Mouse (Mus musculus): ENCODE data around the gene S100a14. TPM values are rescaled to one million over a fixed set of nuclear protein-coding genes. Genes with fewer than 3 reads are reported as not detected.
A peak's percentile ranks its signal among the peaks of the same experiment; 100 is the strongest.

The S100a14 gene
- polyA plus RNA-seq, 1 experiment from 2014 or later: not detected

DNA sequence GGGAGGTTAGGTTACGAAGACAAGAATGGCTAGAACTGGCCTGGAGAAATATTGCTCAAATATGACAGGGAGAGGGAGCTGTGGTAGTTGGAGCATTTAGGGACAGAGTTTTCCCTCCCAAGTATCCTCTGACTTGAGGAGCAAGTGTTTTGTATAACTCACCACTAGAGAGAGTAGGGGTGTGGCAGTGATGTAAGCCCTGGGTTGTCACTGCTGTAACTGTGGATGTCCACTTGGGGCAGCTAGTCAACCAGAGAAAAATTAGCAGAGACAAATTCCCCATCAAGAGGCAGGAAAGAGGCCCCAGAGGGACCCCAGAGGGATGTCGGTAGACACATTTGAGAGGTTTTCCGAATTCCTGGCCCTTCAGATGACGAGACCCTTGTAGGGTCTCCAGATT is 1.2 kb upstream of the S100a14 start:
- H3K4me3 ChIP-seq (replicated peaks): no peak overlapping the region
- 0 out of 2 replicates have a peak, but pooled peaks cover 5% of the 10 kb centered on the region for H3K27me3 ChIP-seq
- no peak overlapping the region for H3K27ac ChIP-seq (replicated peaks)
- H3K9ac ChIP-seq: no peak overlapping the region
- no peak for ATAC-seq (ENCODE audit: insufficient read depth)
- no peaks in the 10 kb centered on the region for H3K9me3 ChIP-seq (replicated peaks)
- no peaks in the 10 kb centered on the region for H3K36me3 ChIP-seq (replicated peaks)
- H3K4me2 ChIP-seq: no peak overlapping the region
- no peaks in the 10 kb centered on the region for H3K4me1 ChIP-seq (replicated peaks)
- 46% methylated on average over 4 of the region's 4 CpGs for WGBS (ENCODE audit: insufficient replicate concordance)

DNA sequence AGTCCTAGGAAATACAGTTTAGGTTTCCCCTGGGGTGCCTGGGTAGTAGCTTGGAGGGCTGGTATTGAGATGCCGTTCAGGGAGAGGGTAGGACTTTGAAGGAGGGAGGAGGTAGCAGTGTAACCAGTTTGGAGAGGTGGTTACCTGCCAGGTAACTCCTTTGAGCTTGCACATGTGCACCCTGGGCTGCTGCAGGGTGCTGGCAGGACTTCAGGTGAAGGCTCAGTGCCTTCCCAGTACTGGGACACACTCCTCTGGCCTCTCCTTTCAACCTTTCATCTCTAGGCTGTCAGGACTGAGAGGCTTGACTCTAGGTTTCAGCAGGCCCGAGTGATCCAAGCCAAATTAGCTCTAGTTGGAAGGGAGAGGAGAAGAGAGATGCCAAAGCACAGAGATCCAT is 580 bp upstream of the S100a14 start:
- Histone ChIP-seq H3K27me3 (0 out of 2 replicates have a peak, but pooled peaks cover 5% of the 10 kb centered on the region), H3K9ac (no peak overlapping the region), H3K4me3 (replicated peaks) (no peak overlapping the region), H3K9me3 (replicated peaks) (no peaks in the 10 kb centered on the region), H3K4me2 (no peak overlapping the region), H3K27ac (replicated peaks) (no peak overlapping the region), H3K4me1 (replicated peaks) (no peaks in the 10 kb centered on the region), H3K36me3 (replicated peaks) (no peaks in the 10 kb centered on the region)
- no peak for ATAC-seq (ENCODE audit: insufficient read depth)
- WGBS (ENCODE audit: insufficient replicate concordance): 64% methylated on average over 2 of the region's 2 CpGs

DNA sequence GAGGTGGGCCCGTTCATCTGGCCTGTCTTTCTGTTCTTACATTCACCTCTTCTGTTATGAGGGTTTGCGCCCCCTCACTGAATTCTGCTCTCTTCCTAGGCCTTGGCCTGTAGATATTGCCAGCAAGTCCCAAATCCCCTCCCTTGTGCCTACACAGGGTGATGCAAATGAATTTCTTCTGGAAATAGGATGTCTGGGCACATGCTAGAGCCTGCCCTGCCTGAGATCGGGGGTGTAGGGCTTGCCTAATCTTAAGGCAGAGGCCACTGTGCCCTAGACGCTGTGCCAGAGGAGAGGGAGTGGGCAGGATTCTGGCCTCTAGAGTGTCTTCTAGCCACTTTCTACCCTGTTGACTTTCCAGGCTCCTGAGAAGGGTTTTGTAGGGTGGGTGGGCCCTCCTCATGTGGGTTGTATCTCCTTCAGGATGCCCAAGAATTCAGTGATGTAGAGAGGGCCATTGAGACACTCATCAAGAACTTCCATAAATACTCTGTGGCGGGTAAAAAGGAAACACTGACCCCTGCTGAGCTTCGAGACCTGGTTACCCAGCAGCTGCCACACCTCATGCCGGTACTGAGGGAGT is 726 bp downstream of the S100a14 start:
- WGBS (ENCODE audit: insufficient replicate concordance): 74% methylated on average over 7 of the region's 7 CpGs
- Histone ChIP-seq H3K4me1 (replicated peaks) (no peaks in the 10 kb centered on the region), H3K4me3 (replicated peaks) (no peak overlapping the region), H3K36me3 (replicated peaks) (no peaks in the 10 kb centered on the region), H3K4me2 (no peak overlapping the region), H3K9ac (no peak overlapping the region), H3K27me3 (0 out of 2 replicates have a peak, but pooled peaks cover 5% of the 10 kb centered on the region), H3K9me3 (replicated peaks) (no peaks in the 10 kb centered on the region), H3K27ac (replicated peaks) (no peak overlapping the region)
- no peak for ATAC-seq (ENCODE audit: insufficient read depth)

DNA sequence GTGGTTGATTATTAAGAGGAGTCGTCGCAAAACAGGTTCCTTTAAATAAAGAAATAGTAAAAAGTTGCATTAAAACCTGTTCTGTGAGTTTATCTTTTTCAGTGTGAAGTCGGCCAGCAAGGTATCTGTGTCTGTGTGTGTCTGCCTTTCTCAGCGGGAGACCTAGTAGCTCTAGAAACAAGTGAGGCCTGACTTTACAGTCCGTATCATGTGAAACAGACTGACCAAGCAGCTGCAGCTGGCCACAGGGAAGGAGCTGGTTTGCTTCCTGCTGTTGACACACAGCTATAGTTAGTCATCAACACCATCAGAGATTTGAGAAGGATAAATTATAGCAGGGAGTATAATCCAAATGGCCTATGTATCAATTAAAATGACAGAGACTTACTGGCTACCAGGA is 5.1 kb downstream of the S100a14 start:
- WGBS (ENCODE audit: insufficient replicate concordance): 62% methylated on average over 5 of the region's 5 CpGs
- H3K4me2 ChIP-seq: no peak overlapping the region
- H3K4me3 ChIP-seq (replicated peaks): no peak overlapping the region
- H3K36me3 ChIP-seq (replicated peaks): no peaks in the 10 kb centered on the region
- no peak overlapping the region for H3K9ac ChIP-seq
- H3K4me1 ChIP-seq (replicated peaks): no peaks in the 10 kb centered on the region
- ATAC-seq (ENCODE audit: insufficient read depth): no peak
- H3K27me3 ChIP-seq: 0 out of 2 replicates have a peak, but pooled peaks cover 5% of the 10 kb centered on the region
- H3K27ac ChIP-seq (replicated peaks): no peak overlapping the region
- H3K9me3 ChIP-seq (replicated peaks): no peaks in the 10 kb centered on the region

DNA sequence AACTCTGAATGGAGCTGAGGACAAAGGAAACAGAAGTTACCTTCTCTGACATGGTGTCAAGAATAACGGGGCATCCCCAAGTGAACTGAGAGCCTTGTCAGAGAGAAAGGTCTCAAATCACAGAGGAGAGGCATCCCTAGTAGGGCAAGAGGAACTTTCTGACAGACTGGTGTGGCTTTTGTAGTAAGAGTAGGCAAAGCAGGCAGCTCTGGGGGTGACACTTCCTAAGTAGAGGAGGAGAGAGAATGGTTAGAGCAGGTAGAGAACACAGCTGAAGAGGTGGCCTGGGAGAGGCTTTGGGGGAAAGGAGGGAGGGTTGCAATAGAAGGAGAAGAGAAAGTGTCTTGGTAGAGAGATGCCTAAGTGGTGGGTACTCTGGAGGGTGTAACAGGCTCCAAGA is 8.8 kb downstream of the S100a14 start:
- no peak overlapping the region for H3K4me2 ChIP-seq
- no peak for ATAC-seq (ENCODE audit: insufficient read depth)
- H3K27me3 ChIP-seq: no peaks in the 10 kb centered on the region
- 61% methylated on average over 1 of the region's 1 CpGs for WGBS (ENCODE audit: insufficient replicate concordance)
- no peaks in the 10 kb centered on the region for H3K9me3 ChIP-seq (replicated peaks)
- H3K9ac ChIP-seq: no peak overlapping the region
- no peak overlapping the region for H3K4me3 ChIP-seq (replicated peaks)
- H3K27ac ChIP-seq (replicated peaks): no peak overlapping the region
- no peaks in the 10 kb centered on the region for H3K4me1 ChIP-seq (replicated peaks)
- no peaks in the 10 kb centered on the region for H3K36me3 ChIP-seq (replicated peaks)

DNA sequence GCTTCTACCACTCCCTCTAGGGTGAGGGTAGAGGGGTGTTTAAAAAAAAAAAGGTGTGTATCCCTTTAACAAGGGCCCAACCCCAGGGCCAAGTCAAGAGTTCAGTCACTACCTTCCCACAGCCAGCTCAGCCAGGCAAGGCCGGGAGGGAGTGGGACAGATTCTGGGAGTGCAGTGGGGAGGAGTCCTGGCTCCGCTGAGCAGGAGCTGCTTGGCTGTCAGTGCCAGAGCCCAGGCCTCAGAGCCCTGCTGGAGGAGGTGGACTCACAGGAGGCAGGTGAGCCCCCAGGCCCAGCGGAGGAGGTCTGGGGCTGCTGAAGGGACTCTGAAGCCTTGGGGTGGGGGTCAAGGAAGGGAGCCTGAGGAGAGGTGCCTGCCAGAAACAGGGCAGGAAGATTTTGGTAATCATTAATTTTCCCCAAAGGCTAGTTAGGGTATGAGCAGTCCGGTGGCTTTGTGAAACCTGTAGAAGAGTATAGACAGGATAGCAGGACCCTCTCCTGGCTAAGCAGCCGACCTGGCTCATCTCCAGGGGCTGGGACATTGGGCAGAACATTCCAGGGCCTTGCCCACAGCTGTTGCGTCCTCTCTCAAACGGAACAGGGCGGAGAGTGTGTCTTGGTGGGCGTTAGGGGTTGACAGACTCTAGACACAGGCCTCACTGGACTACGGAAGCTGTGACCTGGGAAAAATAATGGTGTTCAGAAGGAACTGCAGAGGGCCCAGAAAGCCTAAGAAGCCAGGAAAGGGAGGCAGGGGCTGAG is 10.7 kb downstream of the S100a14 start, which contains the start of gene S100a16:
Gene S100a16 (plus strand): TSS at position 114 of the 764 bp plus-strand sequence.
- peak within 1 kb of the TSS; percentile 48 for H3K4me2 ChIP-seq
- no peaks in the 10 kb centered on the region for H3K27me3 ChIP-seq
- H3K9ac ChIP-seq: peak within 1 kb of the TSS; percentile 25; the same call in 1 of the 2 replicates
- H3K4me1 ChIP-seq (replicated peaks): no peaks in the 10 kb centered on the region
- peak; percentile 71 for ATAC-seq (ENCODE audit: insufficient read depth)
- H3K4me3 ChIP-seq (replicated peaks): peak within 1 kb of the TSS; percentile 30
- no peaks in the 10 kb centered on the region for H3K36me3 ChIP-seq (replicated peaks)
- WGBS (ENCODE audit: insufficient replicate concordance): 45% methylated on average over 10 of the region's 10 CpGs
- no peaks in the 10 kb centered on the region for H3K9me3 ChIP-seq (replicated peaks)
- H3K27ac ChIP-seq (replicated peaks): peak within 1 kb of the TSS; percentile 49; the same call in 1 of the 2 replicates

DNA sequence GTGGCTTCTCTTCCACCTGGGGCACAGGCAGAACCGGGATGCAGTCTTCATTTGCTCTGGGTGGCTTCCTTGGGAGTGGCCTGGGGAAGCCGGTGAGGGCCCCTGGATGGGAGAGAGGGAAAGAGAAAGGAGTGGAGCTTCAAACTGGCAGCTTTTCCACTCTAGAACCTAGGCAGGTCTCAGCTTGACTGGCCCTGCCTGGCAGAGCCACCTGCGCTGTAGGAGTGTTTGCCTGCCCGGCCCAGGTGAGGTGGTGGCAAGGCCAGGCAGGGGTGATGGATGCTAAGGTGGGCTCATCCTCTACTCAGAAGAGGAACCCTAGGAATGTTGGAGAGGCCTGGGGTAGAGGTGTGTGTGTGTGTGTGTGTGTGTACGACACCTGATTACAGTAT is 11.2 kb downstream of the S100a14 start:
- Histone ChIP-seq H3K4me3 (replicated peaks) (peak overlapping the region; percentile 30), H3K27me3 (no peaks in the 10 kb centered on the region), H3K9ac (peak overlapping the region; percentile 25; the same call in 1 of the 2 replicates), H3K9me3 (replicated peaks) (no peaks in the 10 kb centered on the region), H3K36me3 (replicated peaks) (no peaks in the 10 kb centered on the region), H3K27ac (replicated peaks) (peak overlapping the region; percentile 6; the same call in 1 of the 2 replicates), H3K4me1 (replicated peaks) (no peaks in the 10 kb centered on the region), H3K4me2 (peak overlapping the region; percentile 48)
- 61% methylated on average over 5 of the region's 5 CpGs for WGBS (ENCODE audit: insufficient replicate concordance)
- no peak for ATAC-seq (ENCODE audit: insufficient read depth)

DNA sequence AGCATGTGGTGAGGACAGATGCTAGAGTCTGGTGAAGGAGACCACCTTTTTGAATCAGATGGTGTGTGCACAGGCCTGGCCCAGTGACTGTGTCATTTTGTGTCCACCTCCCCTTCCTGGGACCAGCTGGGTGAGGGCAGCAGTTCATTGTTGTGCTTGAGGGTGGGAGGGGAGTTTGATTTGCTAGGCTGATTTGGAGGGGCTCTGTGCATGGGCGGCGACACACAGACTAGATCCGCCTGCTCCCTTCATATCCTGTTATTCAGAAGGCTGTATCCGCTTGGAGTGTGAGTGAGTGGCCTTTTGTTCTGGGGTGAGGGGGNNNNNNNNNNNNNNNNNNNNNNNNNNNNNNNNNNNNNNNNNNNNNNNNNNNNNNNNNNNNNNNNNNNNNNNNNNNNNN is 14.2 kb downstream of the S100a14 start:
- Histone ChIP-seq H3K4me1 (replicated peaks) (no peaks in the 10 kb centered on the region), H3K9me3 (replicated peaks) (no peaks in the 10 kb centered on the region), H3K4me2 (no peak overlapping the region), H3K9ac (no peak overlapping the region), H3K4me3 (replicated peaks) (no peak overlapping the region), H3K27ac (replicated peaks) (no peak overlapping the region), H3K36me3 (replicated peaks) (no peaks in the 10 kb centered on the region), H3K27me3 (no peaks in the 10 kb centered on the region)
- ATAC-seq (ENCODE audit: insufficient read depth): 0 out of 2 replicates have a peak, but pooled peaks have one; percentile 35
- 60% methylated on average over 4 of the region's 4 CpGs for WGBS (ENCODE audit: insufficient replicate concordance)

DNA sequence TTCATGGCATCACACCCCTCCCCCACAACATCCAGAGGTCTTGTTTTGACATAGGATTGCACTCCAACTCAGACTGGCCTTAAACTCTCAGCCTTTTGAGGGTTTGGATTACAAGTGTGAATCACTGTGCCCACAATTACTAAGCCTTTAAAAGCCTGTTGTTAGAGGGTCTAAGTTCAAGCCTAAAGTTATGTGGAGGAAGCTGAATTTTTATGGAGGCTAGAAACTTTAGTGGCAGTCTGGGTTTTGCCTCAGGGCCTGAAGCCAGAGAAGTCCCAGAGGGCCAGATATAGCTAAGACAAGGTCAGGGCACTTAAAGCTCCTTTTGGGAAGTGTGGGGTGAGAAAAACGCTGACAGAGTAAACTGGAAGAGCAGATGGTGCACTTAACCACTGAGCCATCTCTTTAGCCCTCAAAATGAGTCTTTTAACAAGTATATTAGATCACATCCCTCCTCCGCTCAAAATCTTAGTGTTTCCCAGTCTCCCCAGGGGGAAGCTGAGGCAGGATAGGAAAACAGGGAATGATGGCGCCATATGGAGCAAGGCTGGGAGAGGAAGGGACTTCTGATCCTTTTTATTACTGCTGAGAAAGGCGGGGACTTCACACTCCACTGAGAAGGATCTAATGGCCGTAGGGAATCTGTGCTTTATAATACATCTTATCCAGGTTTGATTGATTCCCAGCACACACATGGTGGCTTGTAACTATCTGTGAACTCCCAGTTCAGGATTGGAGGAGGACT is 23.2 kb downstream of the S100a14 start:
- Histone ChIP-seq H3K27ac (replicated peaks) (no peak overlapping the region), H3K36me3 (replicated peaks) (no peaks in the 10 kb centered on the region), H3K4me3 (replicated peaks) (no peak overlapping the region), H3K4me1 (replicated peaks) (no peaks in the 10 kb centered on the region), H3K9ac (no peak overlapping the region), H3K4me2 (no peak overlapping the region), H3K9me3 (replicated peaks) (no peaks in the 10 kb centered on the region), H3K27me3 (no peaks in the 10 kb centered on the region)
- ATAC-seq (ENCODE audit: insufficient read depth): no peak
- 54% methylated on average over 5 of the region's 5 CpGs for WGBS (ENCODE audit: insufficient replicate concordance)

DNA sequence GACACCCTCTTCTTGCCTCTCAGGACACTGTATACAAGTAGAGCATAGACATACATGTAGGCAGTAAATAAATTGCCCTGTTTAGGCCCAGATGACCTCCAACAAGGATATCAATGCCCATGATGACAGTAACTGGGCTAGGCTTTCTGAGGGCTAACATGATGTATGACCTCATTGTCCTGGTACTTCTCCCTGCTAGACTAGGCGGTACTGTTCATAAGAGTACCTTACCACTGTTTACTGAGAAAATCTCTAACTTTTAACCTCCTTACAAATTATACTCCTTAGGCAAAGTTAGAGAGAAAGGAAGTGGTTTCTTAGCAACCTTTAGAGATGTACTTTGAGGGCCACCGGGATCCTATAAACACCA is 23.8 kb downstream of the S100a14 start:
- Histone ChIP-seq H3K27me3 (no peaks in the 10 kb centered on the region), H3K9me3 (replicated peaks) (no peaks in the 10 kb centered on the region), H3K4me2 (no peak overlapping the region), H3K36me3 (replicated peaks) (no peaks in the 10 kb centered on the region), H3K4me3 (replicated peaks) (no peak overlapping the region), H3K9ac (no peak overlapping the region), H3K27ac (replicated peaks) (no peak overlapping the region), H3K4me1 (replicated peaks) (no peaks in the 10 kb centered on the region)
- WGBS (ENCODE audit: insufficient replicate concordance): 66% methylated on average over 2 of the region's 2 CpGs
- ATAC-seq (ENCODE audit: insufficient read depth): no peak

DNA sequence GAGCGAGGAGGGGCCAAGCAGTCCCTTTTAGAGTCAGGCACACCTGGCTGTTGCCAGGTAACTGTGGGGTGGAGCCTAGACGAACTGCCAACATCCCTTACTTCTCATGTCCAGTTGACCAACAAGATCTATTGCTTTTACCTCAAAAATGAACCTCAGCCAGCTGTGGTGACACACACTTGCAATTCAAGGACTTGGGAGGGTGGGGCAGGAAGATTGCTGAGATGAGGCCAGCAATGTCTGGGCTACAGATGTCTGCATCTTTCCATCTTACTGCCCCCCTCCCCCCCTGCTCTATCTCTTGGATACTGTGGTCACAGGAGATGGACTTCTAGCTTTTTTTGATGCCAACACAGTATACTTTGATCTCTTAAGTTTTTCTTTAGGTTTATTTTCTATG is 25.6 kb downstream of the S100a14 start:
- Histone ChIP-seq H3K36me3 (replicated peaks) (no peaks in the 10 kb centered on the region), H3K4me1 (replicated peaks) (no peaks in the 10 kb centered on the region), H3K9me3 (replicated peaks) (no peaks in the 10 kb centered on the region), H3K9ac (no peak overlapping the region), H3K27ac (replicated peaks) (no peak overlapping the region), H3K4me2 (no peak overlapping the region), H3K27me3 (peaks cover 4% of the 10 kb centered on the region; the same call in 1 of the 2 replicates), H3K4me3 (replicated peaks) (no peak overlapping the region)
- no peak for ATAC-seq (ENCODE audit: insufficient read depth)
- 51% methylated on average over 2 of the region's 2 CpGs for WGBS (ENCODE audit: insufficient replicate concordance)

Measured in liver, embryonic 15.5 days (tissue).